Mouse (Mus musculus): ENCODE measurements around the gene Usp7.

The Usp7 gene

DNA sequence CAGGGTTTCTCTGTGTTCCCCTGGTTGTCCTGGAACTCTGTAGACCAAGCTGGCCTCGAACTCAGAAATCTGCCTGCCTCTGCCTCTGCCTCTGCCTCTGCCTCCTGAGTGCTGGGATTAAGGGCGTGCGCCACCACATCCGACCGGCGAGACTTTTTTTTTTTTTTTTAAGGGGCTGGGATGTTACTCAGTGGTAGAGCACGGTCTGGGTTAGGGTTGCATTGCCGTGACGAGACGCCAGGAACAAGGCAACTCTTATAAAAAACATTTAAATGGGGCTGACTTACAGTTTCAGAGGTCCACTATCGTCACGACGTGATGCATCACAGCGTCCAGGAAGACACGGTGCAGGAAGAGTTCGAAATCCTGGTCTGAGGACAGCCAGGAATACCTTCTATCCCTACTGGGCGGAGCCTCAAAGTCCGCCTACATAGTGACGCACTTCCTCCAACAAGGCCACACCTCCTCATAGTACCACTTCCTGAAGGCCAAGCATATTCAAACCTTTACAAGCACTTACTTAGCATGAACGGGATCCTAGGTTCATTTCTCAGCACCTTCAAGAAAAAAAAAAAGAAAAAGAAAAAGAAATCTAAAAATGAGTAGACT lies at the start of gene Usp7:
Gene Usp7, minus strand, starts transcription at position 360 of the 609 bp plus-strand sequence.
- no peak for DNase-seq (ENCODE audit: low spot score)

DNA sequence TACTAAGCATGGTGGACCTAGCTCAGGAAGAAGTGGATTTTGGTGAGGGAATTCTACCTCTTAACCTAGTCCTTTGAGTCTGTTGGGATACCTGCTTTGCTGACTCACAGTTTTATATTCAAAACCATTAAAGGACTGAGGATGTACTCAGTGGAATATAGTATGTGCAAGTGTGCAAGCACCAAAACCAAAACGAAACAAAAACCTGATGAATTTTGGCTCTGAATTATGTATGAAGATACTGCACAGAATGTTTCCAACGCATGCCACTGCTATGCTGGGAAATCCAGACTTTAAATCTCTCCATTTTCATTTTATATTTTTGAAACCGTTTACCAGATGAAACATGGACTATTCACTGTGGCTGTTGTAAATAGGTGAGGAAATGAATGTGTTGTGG lies 48.4 kb upstream of the Usp7 start:
- no peak for DNase-seq (ENCODE audit: low spot score)

DNA sequence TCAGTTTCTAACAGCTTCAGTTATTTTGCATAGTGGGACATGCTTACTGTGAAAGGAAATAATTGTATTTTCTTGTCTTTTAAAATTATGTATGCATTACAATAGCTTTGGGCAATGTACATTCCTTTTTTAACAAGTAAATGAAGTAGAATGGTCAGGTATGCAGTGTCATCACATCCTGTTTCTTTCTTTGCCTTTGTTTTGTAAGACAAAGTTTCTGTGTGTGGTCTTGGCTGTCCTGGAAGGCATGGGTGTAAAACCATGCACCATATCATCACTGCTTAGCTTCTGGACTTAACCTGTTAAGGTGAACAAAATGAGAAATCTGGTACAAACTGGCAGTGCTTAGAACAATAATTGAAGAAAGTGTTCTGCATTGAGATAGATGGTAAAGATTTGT lies 46.8 kb upstream of the Usp7 start:
- no peak for DNase-seq (ENCODE audit: low spot score)

DNA sequence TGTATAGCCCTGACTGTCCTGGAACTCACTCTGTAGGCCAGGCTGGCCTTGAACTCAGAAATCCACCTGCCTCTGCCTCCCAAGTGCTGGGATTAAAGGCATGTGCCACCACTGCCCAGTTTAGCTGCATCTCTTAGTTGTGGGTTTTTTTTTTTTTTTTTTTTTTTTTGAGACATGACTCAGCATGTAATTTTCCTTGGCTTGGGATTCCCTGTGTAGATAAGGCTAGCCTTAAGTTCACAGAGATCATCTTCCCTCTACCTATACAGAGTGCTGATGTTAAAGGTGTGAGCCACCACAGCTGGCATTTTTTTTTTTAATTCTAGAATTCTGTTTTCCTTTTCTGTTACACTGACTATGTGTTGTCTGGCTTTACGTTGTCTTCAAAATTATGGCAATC lies 45.5 kb upstream of the Usp7 start:
- no peak for DNase-seq (ENCODE audit: low spot score)

DNA sequence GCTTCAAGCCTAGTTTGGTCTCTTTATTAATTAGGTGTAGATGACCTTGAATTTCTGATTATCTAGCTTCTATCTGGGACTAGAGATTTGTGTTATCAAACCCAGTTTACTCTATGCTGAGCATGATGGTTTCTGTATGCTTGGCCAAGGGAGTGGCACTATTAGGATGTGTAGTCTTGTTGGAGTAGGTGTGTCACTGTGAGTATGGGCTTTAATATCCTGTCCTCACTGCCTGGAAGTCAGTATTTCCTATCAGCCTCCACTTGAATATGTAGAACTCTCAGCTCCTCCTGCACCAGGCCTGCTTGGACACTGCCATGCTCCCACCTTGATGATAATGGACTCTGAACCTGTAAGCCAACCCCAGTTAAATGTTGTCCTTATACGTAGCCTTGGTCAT lies 44.8 kb upstream of the Usp7 start:
- DNase-seq (ENCODE audit: low spot score): no peak

DNA sequence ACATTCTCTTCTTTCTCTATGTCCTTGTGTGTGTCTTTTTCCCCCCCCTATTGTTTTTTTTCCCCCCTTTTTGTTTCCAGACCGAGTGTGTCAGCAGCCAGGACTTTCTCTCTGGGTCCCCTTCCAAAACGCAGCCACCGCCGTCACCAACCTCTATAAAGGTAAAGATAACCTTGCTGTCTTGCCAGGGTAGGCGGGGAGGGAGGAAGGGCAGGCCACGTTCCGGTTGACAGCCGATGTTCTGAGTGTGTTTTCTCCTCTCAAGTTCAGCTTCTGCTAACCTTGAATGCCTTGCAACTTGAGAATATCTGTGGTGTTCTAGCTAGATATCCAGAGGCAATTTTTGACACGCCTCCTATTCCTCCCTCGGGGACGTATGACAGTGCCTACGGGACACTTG lies 39.1 kb upstream of the Usp7 start:
- DNase-seq (ENCODE audit: low spot score): peak; percentile 32

DNA sequence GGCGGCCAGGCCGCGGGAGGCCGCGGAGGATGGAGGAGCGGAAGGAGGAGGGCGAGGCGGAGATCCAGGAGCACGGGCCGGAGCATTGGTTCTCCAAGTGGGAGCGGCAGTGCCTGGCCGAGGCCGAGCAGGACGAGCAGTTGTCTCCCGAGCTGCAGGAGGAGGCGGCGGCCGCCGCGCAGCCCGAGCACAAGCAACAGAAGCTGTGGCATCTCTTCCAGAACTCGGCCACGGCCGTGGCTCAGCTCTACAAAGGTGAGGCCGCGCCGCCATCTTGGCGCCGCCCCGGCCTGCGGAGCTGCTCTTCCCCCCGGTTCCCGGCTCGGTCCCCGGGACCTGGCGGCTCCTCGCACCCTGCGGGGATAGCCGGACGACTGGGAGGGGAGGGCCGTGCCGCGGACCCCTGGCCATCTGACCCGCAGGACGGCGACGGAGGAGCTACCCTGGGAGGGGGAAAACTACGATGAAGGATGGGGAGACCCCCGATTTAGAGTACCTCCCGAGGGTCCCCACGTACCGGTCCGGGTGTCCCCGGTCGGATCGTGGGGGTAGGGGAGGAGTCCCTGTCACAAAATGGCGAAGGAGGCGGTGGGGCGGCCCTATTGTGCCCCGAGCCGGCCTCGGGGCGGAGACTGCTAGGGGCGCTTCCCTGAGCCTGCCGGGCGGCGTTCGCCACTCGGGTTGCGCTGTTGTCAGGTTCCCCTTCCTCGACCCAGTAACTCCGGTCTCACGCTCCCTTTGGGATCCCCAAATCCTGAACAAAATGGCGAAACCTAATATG lies 38.5 kb upstream of the Usp7 start:
- peak; percentile 72 for DNase-seq (ENCODE audit: low spot score)

DNA sequence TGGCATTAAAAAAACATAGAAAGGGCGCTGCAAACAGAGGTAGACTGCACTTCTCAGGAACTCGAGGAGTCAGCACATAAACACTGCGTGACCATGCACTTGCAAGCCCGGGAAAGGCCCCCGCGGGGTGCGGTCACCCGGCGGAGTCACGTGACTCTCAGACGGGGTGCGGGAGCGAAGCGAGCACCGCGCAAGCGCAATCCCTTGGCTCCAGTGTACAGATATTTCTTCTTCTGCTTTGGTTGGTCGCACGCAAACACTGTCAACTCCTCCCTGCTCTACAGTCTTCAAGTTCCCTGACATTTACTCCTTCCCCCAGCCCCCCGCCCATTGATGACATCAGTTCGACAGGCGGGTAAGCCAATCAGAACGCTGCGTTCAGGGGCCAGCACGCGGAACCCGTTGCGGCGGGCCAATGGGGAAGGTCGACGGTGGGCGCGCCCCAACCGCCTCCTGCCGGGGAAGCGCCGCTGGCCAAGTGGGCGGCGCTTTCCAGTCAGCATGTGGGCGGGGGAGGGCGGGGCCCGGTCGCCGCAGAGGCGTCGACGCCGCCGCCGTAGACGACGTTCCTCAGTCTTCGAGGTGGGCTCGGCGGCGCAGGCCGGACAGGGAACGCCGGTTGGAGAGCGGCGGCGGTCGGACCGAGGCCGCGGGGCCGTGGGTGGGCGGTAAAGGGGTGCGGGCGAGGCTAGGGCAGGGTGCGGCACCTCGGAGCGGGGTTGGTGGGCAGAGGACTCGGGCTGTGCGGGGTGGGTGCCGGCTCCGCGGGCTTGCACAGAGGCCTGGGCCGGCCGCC lies 37.7 kb upstream of the Usp7 start, which contains the start of gene 1810013L24Rik:
Gene 1810013L24Rik, plus strand, starts transcription at position 537 of the 796 bp plus-strand sequence.
- peak; percentile 98 for DNase-seq (ENCODE audit: low spot score)

DNA sequence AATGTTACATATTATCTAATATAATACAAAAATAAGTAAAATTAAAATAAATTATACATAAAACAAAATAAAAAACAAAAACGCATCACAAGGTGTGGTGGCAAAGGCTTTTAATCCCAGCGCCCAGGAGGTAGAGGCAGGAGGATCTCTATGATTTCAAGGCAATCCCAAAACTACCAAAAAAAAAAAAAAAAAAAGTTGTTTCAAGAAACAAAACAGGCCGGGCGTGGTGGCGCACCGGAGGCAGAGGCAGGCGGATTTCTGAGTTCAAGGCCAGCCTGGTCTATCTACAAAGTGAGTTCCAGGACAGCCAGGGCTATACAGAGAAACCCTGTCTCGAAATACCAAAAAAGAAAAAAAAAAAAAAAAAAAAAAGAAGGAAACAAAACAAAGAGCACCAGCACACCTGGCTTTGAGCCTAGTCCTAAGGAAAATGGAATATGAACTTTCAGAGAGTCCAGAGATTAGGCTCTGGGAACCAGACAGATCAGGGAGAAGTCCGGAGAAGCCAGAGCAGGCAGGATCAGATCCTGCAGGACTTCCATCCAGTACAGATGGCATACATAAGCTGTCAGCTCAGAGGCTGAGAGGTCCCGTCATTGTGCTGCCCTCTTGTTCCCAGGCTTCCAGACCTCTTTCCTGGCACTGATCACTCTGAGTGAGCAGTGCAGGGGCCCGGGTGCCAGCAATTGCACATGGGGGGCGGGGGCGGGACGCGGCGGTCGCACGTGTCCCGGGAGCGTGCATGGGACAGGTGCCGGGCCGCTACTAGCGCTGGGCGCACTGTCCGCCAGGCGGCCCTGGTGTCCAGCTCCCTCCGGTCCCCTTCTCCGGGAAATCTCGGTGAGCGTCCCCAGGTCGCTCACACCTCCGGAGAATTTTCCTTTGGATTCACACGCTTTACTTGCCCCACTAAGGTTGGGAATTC lies 36.8 kb upstream of the Usp7 start:
- no peak for DNase-seq (ENCODE audit: low spot score)

DNA sequence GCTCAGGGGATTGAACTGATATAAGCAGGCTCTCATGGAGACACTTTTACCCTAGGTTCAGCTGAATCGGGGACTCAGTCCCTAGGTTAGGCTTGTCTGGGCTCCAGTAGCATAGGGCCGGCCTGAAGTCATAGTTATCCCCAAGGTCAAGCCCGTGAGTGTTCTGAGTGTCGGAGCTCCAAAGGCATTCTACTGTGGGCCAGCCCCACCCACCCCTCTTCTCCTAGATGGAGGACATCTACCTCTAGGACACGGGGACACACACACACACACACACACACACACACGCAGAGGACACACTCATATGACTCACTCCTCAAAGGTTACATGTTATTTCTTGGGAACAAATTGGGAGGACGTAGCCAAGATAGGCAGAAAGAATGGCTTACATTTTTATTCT lies 35.3 kb upstream of the Usp7 start:
- DNase-seq (ENCODE audit: low spot score): no peak

DNA sequence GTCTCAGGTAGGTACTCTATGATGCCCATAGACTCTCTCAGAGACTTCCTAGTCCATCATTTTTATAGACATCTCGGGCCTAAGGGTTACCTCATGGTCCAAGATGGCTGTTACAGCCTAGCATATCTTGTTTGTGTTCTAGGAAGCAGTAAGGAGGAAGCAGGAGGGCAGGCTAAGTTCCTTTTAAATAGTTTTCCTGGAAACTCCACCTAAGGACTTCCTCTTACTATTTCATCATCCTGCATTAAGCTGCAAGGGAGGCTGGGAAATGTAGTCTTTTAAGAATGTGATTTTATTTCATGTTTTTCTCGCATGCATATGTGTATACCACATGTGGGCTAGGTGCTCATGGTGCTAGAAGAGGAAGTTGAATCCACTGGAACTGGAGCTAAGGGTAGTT lies 31.6 kb upstream of the Usp7 start:
- peak; percentile 23 for DNase-seq (ENCODE audit: low spot score)

DNA sequence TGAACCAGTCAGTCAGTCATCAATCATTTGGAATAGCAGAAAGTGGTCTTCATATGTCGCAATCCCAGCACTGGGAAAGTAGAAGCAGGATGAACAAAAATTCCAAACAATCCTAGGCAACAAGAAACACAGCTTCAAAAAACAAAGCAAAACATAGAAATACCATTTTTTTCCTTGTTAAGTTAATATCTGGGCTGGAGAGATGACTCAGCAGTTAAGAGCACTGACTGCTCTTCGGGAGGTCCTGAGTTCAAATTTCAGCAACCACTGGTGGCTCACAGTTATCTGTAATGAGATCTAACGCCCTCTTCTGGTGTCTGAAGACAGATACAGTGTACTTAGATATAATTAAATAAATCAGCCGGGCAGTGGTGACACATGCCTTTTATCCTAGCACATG lies 30.5 kb upstream of the Usp7 start:
- no peak for DNase-seq (ENCODE audit: low spot score)

DNA sequence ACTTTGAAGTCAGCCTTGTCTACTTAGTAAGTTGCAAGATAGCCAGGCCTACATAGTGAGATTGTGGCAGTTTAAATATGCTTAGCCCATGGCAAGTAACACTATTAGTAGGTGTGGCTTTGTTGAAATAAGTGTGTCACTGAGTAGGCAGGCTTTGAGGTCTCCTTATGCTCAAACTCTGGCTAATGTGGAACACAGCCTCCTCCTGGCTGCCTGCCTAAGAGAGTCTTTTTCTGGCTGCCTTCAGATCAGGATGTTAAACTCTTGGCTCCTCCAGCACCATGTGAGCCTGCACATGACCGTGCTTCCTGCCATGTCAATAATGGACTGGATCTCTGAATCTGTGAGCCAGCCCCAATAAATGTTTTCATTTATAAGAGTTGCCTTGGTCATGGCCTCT lies 29.3 kb upstream of the Usp7 start:
- DNase-seq (ENCODE audit: low spot score): no peak

DNA sequence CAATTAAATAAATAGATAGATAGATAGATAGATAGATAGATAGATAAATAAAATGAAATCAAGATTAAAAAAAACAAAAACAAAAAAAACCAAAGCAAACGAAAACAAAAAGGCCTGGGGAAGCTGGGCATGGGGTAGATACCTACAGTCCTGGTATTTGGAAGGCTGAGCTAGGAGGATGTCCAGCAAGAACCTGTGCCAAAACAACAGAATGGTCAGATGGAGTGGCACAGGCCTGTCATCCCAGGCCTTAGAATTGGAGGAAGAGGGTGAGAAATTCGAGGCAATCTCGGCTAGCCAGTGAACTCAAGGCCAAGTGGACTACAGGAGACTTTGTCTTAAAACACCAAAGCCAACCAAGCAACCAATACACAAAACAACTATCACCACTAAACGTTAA lies 25.8 kb upstream of the Usp7 start:
- DNase-seq (ENCODE audit: low spot score): no peak

DNA sequence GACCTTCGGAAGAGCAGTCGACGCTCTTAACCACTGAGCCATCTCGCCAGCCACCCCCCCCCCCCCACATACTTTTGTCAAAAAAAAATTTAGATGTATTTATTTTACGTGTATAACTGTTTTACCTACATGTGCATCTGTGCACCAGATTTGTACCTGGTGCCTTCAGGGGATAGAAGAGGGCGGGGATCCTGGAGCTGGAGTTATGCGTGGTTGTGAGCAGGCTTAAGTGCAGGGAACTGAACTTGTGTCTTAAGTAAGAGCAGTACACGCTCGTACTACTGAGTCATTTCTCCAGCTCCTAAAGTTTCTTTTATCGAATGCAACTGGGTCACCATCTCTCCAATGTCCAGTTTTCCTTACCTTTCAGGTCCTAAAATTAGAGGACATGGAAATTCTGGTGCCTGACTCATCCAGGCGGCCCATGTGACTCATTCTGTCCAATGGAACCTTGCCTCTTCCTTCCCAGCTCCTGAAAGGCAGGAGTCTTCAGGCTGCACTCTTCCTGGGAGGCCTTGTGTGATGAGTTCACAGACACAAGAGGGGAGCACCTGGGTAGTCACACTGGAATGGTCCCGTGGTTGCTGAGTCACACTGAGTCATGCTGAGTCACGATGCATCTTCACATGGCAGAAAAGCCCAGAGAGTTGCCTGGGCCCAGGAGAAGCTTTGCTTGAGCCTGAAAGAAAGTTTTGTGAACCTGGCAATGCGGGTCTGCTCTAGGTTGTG lies 18.5 kb upstream of the Usp7 start:
- DNase-seq (ENCODE audit: low spot score): no peak

DNA sequence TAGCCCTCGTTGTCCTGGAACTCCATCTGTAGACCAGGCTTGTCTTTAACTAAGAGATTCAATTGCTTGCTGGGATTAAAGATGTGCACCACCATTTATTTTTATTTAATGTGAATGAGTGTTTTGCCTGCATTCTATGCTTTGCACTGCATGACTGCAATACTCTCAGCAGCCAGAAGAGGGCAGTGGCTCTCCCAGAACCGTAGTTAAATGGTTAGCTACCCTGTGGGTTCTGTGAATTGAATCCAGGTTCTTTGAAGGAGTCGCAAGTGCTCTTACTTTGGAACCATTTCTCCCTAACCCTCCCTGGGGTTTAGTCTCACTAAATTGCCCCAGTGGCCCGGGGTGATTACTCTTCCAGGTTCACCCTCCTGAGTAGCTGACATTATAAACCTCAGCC lies 14.6 kb upstream of the Usp7 start:
- peak; percentile 73 for DNase-seq (ENCODE audit: low spot score)

DNA sequence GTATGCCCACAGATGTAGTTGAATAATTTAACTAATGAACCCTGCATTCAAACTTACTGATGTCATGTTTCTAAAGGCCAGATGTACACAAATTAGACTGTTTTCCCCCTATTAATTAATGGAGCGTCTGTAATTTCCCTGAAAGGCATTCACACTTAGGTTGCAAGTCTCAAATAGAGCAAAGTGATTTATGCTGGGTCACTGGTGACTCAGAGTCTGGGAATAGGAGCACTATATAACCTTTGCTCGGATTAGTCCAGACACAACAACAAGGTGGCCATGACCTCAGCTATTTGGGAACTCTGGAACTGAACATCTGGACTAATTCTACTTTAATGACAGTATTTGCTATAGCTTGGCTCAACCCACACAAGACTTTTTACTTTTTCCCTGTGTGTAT lies 3.8 kb upstream of the Usp7 start:
- DNase-seq (ENCODE audit: low spot score): no peak

DNA sequence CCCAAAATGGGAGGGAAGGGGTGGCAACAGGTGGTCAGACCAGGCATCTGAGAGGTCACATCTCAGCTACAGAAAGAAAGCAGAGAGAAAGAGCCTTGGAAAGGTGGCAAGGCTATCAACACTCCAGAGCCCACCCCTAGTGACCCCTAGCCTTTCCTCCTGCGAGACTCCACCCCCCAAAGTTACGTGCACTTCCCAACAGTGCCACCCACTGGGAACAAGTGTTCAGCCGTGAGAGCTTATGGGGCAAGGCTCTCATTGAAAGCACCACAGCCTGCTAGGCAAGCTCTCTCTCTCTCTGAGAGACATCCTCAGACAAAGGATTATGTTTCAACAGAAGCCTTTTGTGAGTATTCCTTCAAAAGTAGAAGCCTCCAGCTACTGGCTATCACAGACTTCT lies 2.8 kb upstream of the Usp7 start:
- DNase-seq (ENCODE audit: low spot score): peak; percentile 40

DNA sequence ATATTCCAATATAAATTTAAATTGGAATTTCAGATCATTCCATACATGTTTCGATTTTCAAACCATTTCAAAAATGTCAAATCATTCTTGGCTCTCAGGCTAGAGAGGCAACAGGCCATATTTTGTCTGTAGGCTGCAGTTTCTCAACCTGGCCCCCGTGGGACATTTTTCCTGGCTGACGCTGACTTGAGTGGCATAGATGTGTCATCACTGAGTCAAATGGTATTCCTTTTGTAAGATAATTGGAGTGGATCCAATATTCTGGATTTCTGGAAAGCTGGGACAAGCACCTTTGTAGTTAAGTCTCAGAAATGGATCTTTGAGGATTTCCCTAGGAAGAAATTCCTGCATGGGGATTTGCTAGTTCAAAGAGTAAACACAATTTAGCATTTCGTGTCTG lies 1.2 kb downstream of the Usp7 start:
- no peak for DNase-seq (ENCODE audit: low spot score)

DNA sequence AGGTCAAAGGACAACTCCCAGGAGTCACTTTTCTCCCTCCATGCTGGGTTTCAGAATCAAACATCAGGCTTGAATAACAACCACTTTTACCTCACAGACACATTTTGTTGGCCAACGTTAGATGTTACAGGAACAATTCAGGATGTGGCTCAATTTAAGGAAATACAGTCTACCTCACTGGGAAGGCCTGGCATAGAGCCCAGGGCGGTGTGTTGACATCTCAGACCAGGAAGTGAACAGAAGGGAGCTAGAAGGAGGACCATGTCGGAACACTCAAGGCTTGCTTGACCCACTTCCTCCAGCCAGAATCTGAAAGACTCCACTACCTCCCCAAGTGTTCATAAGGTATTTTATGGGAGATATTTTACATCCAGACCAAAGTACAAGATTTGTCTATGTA lies 7.4 kb downstream of the Usp7 start:
- no peak for DNase-seq (ENCODE audit: low spot score)

DNA sequence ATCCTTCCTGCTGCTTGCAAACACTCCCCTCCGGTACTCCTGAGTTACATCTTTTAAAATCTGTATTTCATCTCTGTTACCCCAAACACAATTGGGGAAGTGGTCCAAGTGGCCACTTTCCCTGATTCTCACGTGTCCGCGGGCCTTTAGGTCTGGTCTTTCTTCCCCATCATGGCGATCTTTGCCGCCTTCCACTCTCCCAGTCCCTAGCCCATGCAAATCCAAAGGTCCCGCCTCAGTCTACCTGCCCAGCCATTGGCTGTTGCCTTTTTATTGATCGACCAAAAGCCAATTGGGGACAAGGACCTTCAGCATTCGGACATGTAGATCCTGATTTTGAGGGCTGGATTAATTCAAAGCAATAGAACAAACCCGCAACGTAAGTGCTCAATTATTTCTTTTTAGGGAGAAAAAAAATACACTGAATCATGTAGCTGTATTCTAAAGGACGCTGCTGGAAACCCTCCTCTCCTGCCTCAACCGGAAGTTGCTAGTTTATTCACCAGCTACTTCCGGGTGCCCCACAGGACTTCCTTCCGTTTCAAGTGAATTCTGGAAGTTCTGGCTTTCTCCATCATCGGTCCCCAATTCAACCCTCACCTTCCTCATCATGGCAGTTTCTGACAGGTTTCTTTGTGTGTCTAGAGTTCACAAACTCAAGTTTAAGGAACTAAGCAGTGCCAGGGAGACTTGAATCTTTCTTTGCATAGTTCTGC lies 8.8 kb downstream of the Usp7 start:
- DNase-seq (ENCODE audit: low spot score): no peak

All from embryo, embryonic 10.5 days (tissue).